Mouse (Mus musculus): Measurements from ENCODE around the gene Myd88. TPM values are rescaled to one million over a fixed set of nuclear protein-coding genes. Genes with fewer than 3 reads are reported as not detected.
A peak's percentile ranks its signal among the peaks of the same experiment; 100 is the strongest.

The Myd88 gene
- total and polyA plus RNA-seq, 3 experiments = 14.3 to 53.6 (median 22.7) TPM

GRCm38 (mm10) chr9:119339558-119340211, 1.5 kb downstream of the Myd88 start, which contains the start of gene Acaa1a (continued):
- no peak for TF ChIP-seq ZC3H11A (IDR thresholded peaks at IDR 0.05; ENCODE audit: low read depth, low read length)
- TF ChIP-seq ELF1 (IDR thresholded peaks at IDR 0.05; ENCODE audit: low read depth, low read length) = peak; percentile 51
- no peak for TF ChIP-seq SMC3 (IDR thresholded peaks at IDR 0.05; ENCODE audit: low read depth, low read length)
- peak; percentile 16; the same call in 1 of the 2 replicates for TF ChIP-seq ETS1 (conservative IDR thresholded peaks at IDR 0.05; ENCODE audit: low read depth, low read length)
- TF ChIP-seq POLR2A (IDR thresholded peaks at IDR 0.05; ENCODE audit: low read depth, low read length) = peak; percentile 83
- TF ChIP-seq USF1 (IDR thresholded peaks at IDR 0.05; ENCODE audit: low read depth, low read length) = no peak
- TF ChIP-seq BHLHE40 (IDR thresholded peaks at IDR 0.05; ENCODE audit: low read depth, low read length) = peak; percentile 27

DNA sequence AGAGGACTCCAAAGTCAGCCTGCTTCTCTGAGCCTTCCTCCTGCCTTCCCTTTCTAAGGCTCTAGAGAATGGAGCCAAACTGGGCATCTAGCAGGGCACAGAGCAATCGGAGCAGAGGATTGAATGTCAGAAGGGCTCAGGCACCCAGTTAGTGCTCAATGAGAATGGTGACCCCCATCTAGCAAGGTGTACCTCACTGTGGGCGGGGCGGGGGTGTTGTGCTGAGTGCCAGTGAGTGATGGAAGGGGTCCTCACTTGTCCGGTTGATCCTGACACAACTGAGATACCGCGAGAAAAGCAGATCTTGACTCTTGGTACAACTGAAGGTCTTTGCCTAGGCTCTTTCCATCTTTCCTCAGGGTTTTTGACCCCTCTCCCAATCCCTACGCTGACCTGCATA, 2.1 kb downstream of the Myd88 start:
- Histone ChIP-seq H3K9ac (ENCODE audit: insufficient read depth, low read depth) (peak overlapping the region; percentile 87), H3K4me3 (replicated peaks in 1 of 3; ENCODE audit: low read depth in 2 of 3, low read length in 2 of 3, poor library complexity in 1 of 3) (peak overlapping the region; percentile 75 to 94 (median 83)), H3K27me3 (replicated peaks) (no peaks in the 10 kb centered on the region), H3K36me3 (replicated peaks in 1 of 2; ENCODE audit: control insufficient read depth in 1 of 2, insufficient read depth in 1 of 2, low read length in 1 of 2) (peaks cover 24 to 53% of the 10 kb centered on the region in 2 experiments), H3K79me2 (replicated peaks; ENCODE audit: control insufficient read depth, extremely low read depth, insufficient read depth, poor library complexity, severe bottlenecking) (peaks cover 5% of the 10 kb centered on the region; the same call in 1 of the 2 replicates), H3K4me2 (ENCODE audit: insufficient read depth, low read depth, poor library complexity, severe bottlenecking) (peak overlapping the region; percentile 80), H3K27ac (ENCODE audit: insufficient read depth, low read depth) (no peak overlapping the region), H3K4me1 (ENCODE audit: control insufficient read depth in 1 of 2, insufficient read depth in 2 of 2) (peaks cover 6 to 42% of the 10 kb centered on the region in 2 experiments), H3K9me3 (replicated peaks; ENCODE audit: low read length) (no peaks in the 10 kb centered on the region)
- no peak for TF ChIP-seq POLR2A (IDR thresholded peaks at IDR 0.05; ENCODE audit: low read depth, low read length)
- TF ChIP-seq TBP (conservative IDR thresholded peaks at IDR 0.05; ENCODE audit: low read depth, low read length) = no peak
- TF ChIP-seq CHD2 (IDR thresholded peaks at IDR 0.05; ENCODE audit: low read length) = peak; percentile 49; the same call in 1 of the 2 replicates
- TF ChIP-seq HCFC1 (IDR thresholded peaks at IDR 0.05; ENCODE audit: low read depth, low read length) = 0 out of 2 replicates have a peak, but pooled peaks have one; percentile 2
- in situ Hi-C loops (cut with MboI; ENCODE audit: low pct_ligation_motif_present, low pct_unique_long_range_greater_than_20kb, low sequenced_read_pairs) = no loop called here
- dilution Hi-C loops (cut with MboI; ENCODE audit: extremely low pct_ligation_motif_present, extremely low pct_unique_long_range_greater_than_20kb, low sequenced_read_pairs) = no loop called here
- DNase-seq (ENCODE audit: extremely low read depth) = no peak

- H3K36me3 ChIP-seq (replicated peaks in 1 of 2; ENCODE audit: control insufficient read depth in 1 of 2, insufficient read depth in 1 of 2, low read length in 1 of 2) = peaks cover 18 to 45% of the 10 kb centered on the region in 2 experiments
- no peak overlapping the region for H3K27ac ChIP-seq (ENCODE audit: insufficient read depth, low read depth)
- DNase-seq (ENCODE audit: extremely low read depth) = no peak
- dilution Hi-C loops (cut with MboI; ENCODE audit: extremely low pct_ligation_motif_present, extremely low pct_unique_long_range_greater_than_20kb, low sequenced_read_pairs) (no loop called here), in situ Hi-C loops (cut with MboI; ENCODE audit: low pct_ligation_motif_present, low pct_unique_long_range_greater_than_20kb, low sequenced_read_pairs) (no loop called here)
- peaks cover 5% of the 10 kb centered on the region; the same call in 1 of the 2 replicates for H3K79me2 ChIP-seq (replicated peaks; ENCODE audit: control insufficient read depth, extremely low read depth, insufficient read depth, poor library complexity, severe bottlenecking)
- H3K27me3 ChIP-seq (replicated peaks) = no peaks in the 10 kb centered on the region
- peak overlapping the region; percentile 80; the same call in 1 of the 2 replicates for H3K4me2 ChIP-seq (ENCODE audit: insufficient read depth, low read depth, poor library complexity, severe bottlenecking)
- TF ChIP-seq ZMIZ1 (IDR thresholded peaks at IDR 0.05; ENCODE audit: low read depth, low read length) (no peak), ELF1 (IDR thresholded peaks at IDR 0.05; ENCODE audit: low read depth, low read length) (no peak), ZNF384 (IDR thresholded peaks at IDR 0.05; ENCODE audit: low read depth, low read length) (no peak), SIN3A (IDR thresholded peaks at IDR 0.05; ENCODE audit: low read length) (no peak), RAD21 (IDR thresholded peaks at IDR 0.05; ENCODE audit: low read depth, low read length) (no peak), POLR2AphosphoS2 (IDR thresholded peaks at IDR 0.05; ENCODE audit: low read depth, low read length) (no peak), JUND (conservative IDR thresholded peaks at IDR 0.05; ENCODE audit: low read depth, low read length) (no peak), GABPA (IDR thresholded peaks at IDR 0.05; ENCODE audit: insufficient replicate concordance, low read depth, low read length) (no peak), MAX (IDR thresholded peaks at IDR 0.05; ENCODE audit: low read length) (no peak), JUN (IDR thresholded peaks at IDR 0.05; ENCODE audit: insufficient read depth, low read depth, low read length) (no peak), E2F4 (IDR thresholded peaks at IDR 0.05; ENCODE audit: insufficient replicate concordance, low read depth, low read length) (no peak), MAFK (IDR thresholded peaks at IDR 0.05; ENCODE audit: insufficient replicate concordance, low read length) (no peak), MAZ (IDR thresholded peaks at IDR 0.05; ENCODE audit: low read depth, low read length) (no peak), EP300 (IDR thresholded peaks at IDR 0.05; ENCODE audit: low read length) (no peak), ZC3H11A (IDR thresholded peaks at IDR 0.05; ENCODE audit: low read depth, low read length) (no peak), MXI1 (IDR thresholded peaks at IDR 0.05; ENCODE audit: low read depth, low read length) (no peak), ETS1 (conservative IDR thresholded peaks at IDR 0.05; ENCODE audit: low read depth, low read length) (no peak), KAT2A (IDR thresholded peaks at IDR 0.05; ENCODE audit: insufficient replicate concordance, low read length) (no peak), MYC (IDR thresholded peaks at IDR 0.05; ENCODE audit: low read depth, low read length) (no peak)
- no peak overlapping the region for H3K9ac ChIP-seq (ENCODE audit: insufficient read depth, low read depth)
- H3K9me3 ChIP-seq (replicated peaks; ENCODE audit: low read length) = no peaks in the 10 kb centered on the region
- peaks cover 6 to 42% of the 10 kb centered on the region in 2 experiments for H3K4me1 ChIP-seq (ENCODE audit: control insufficient read depth in 1 of 2, insufficient read depth in 2 of 2)
- H3K4me3 ChIP-seq (replicated peaks in 1 of 3; ENCODE audit: low read depth in 2 of 3, low read length in 2 of 3, poor library complexity in 1 of 3) = no peak overlapping the region
Measured at GRCm38 (mm10) chr9:119338350-119338749, 2.9 kb downstream of the Myd88 start.

Data from CH12.LX (cell line).